Mouse (Mus musculus): ENCODE measurements around the gene Nbea. TPM values are rescaled to one million over a fixed set of nuclear protein-coding genes. Genes with fewer than 3 reads are reported as not detected.

Nbea gene
- total and polyA plus RNA-seq, 2 experiments from 2014 or later: 6.0 to 17.3 TPM

DNA sequence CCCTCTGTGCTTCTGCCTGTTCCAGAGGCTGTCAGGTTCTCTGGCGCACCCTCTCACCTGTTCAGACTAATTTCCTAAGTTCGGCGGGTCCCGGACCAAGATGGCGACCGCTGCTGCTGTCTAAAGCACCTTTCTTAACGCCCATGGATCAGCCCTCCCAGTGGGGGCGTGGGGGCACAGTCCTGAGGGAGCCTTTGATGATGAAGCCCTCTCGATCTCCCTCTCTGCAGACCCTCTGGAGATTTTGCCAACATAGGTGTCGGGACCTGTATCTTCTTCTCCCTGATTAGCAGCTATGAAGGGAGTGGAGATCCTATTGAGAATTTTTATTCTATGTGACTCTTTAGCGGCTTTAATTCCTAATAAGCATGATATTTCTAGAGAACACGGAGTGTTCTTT is 573.3 kb downstream of the Nbea start:
- H3K4me1 ChIP-seq (ENCODE audit: control insufficient read depth, insufficient read depth): no peaks in the 10 kb centered on the region
- 87% methylated on average over 11 of the region's 12 CpGs for WGBS
- no peak for TF ChIP-seq EP300 (IDR thresholded peaks at IDR 0.05; ENCODE audit: low read depth)
- TF ChIP-seq CTCF (IDR thresholded peaks at IDR 0.05; ENCODE audit: low read depth): no peak
- H3K9ac ChIP-seq (replicated peaks; ENCODE audit: low read depth, low read length): no peak overlapping the region
- DNase-seq (ENCODE audit: low spot score) (no peak), ATAC-seq (ENCODE audit: insufficient read depth, low read depth) (no peak)
- no peaks in the 10 kb centered on the region for H3K9me3 ChIP-seq (replicated peaks; ENCODE audit: control insufficient read depth, low read length)
- H3K4me2 ChIP-seq (ENCODE audit: low read depth, low read length): no peak overlapping the region
- H3K4me3 ChIP-seq (ENCODE audit: low read depth, low read length): no peak overlapping the region
- no peaks in the 10 kb centered on the region for H3K36me3 ChIP-seq (replicated peaks; ENCODE audit: control insufficient read depth, insufficient read depth, low read length)
- H3K27ac ChIP-seq (ENCODE audit: low read depth): no peak overlapping the region
- no peaks in the 10 kb centered on the region for H3K27me3 ChIP-seq (ENCODE audit: control insufficient read depth, insufficient read depth, low read length)

DNA sequence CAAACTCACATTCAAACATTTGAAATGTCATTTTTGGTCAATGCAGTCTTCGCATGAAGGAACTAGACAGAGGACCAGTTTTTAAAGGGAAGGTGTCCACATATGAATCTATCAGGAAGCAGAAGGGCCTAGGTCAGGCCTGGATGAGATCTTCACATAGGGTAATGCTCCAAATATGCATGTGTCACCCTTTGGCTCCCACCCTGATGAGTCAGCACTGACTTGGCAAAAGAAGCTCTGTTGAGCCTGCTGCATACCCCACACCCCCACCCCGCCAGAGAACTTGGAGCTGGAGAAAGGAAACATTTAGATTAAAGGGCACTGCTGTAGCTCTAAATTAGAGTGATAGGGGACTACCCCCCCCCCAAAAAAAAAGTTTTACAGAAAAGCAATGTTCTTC is 583.2 kb downstream of the Nbea start:
- peak; percentile 82 for ATAC-seq (ENCODE audit: insufficient read depth, low read depth)
- Histone ChIP-seq H3K9me3 (replicated peaks; ENCODE audit: control insufficient read depth, low read length) (no peaks in the 10 kb centered on the region), H3K4me2 (ENCODE audit: low read depth, low read length) (no peak overlapping the region), H3K9ac (replicated peaks; ENCODE audit: low read depth, low read length) (no peak overlapping the region), H3K27ac (ENCODE audit: low read depth) (no peak overlapping the region), H3K4me3 (ENCODE audit: low read depth, low read length) (no peak overlapping the region), H3K36me3 (replicated peaks; ENCODE audit: control insufficient read depth, insufficient read depth, low read length) (no peaks in the 10 kb centered on the region), H3K27me3 (ENCODE audit: control insufficient read depth, insufficient read depth, low read length) (no peaks in the 10 kb centered on the region), H3K4me1 (ENCODE audit: control insufficient read depth, insufficient read depth) (no peaks in the 10 kb centered on the region)
- TF ChIP-seq EP300 (IDR thresholded peaks at IDR 0.05; ENCODE audit: low read depth): no peak
- no peak for TF ChIP-seq CTCF (IDR thresholded peaks at IDR 0.05; ENCODE audit: low read depth)
- DNase-seq (ENCODE audit: low spot score): peak; percentile 53
- WGBS: 52% methylated on average over 2 of the region's 2 CpGs

DNA sequence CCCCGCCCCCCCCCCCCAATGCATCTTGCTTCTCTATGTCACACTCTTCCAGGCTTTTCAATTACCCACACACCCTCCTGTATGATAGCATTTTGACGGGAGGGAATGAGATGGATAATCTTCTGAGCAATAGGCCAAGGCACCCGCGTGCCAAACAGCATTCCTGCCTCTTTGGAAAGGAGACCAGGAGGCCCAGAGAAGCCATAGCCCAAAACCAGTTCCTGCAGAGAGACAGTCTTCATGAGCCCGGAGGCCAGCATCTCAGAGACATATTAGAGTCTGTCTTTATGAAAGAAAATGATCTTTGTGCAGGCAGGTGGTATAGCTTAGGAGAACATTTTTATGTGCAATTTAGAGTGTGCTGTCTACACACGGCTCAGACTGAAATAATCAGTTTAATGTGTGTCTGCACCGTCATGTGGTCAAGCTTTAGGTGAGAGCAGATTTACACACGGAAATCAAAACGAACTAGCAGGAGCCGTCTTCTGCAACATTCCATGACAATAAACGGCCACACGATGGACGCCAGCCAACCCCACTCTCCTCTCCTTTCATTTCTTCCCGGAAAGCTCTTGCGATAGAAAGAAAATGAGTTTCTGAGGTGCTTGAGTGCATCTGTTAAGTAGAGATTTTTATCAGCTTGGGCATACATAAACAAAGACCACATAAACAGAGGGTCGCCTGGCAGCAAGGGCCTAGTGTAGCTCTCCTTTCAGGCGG is 584.0 kb downstream of the Nbea start:
- H3K36me3 ChIP-seq (replicated peaks; ENCODE audit: control insufficient read depth, insufficient read depth, low read length): no peaks in the 10 kb centered on the region
- TF ChIP-seq EP300 (IDR thresholded peaks at IDR 0.05; ENCODE audit: low read depth) (no peak), CTCF (IDR thresholded peaks at IDR 0.05; ENCODE audit: low read depth) (no peak)
- DNase-seq (ENCODE audit: low spot score) (no peak), ATAC-seq (ENCODE audit: insufficient read depth, low read depth) (no peak)
- H3K27ac ChIP-seq (ENCODE audit: low read depth): 0 out of 2 replicates have a peak overlapping the region, but pooled peaks have one; percentile 30
- H3K9ac ChIP-seq (replicated peaks; ENCODE audit: low read depth, low read length): no peak overlapping the region
- no peaks in the 10 kb centered on the region for H3K27me3 ChIP-seq (ENCODE audit: control insufficient read depth, insufficient read depth, low read length)
- no peaks in the 10 kb centered on the region for H3K9me3 ChIP-seq (replicated peaks; ENCODE audit: control insufficient read depth, low read length)
- H3K4me3 ChIP-seq (ENCODE audit: low read depth, low read length): no peak overlapping the region
- WGBS: 58% methylated on average over 17 of the region's 17 CpGs
- no peaks in the 10 kb centered on the region for H3K4me1 ChIP-seq (ENCODE audit: control insufficient read depth, insufficient read depth)
- H3K4me2 ChIP-seq (ENCODE audit: low read depth, low read length): no peak overlapping the region

DNA sequence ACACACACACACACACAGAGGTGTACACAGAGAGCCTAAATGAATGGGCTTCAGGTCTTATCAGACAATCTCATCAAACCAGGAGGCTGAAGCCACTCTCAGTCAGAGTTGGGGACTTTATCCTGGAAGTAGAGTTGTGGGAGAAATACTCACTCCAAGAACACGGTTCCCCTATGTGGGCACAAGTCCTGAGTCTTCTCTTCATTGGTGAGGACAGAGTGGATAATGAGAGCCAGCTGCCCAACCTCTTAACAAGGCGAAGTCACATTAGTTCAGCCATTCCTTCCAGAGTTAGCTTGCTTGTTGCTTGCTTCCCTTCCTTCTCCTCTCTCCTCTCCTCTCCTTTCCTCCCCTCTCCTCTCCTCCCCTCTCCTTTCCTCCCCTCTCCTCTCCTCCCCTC is 584.8 kb downstream of the Nbea start:
- H3K27me3 ChIP-seq (ENCODE audit: control insufficient read depth, insufficient read depth, low read length): no peaks in the 10 kb centered on the region
- no peak overlapping the region for H3K27ac ChIP-seq (ENCODE audit: low read depth)
- ATAC-seq (ENCODE audit: insufficient read depth, low read depth) (no peak), DNase-seq (ENCODE audit: low spot score) (no peak)
- no peak overlapping the region for H3K9ac ChIP-seq (replicated peaks; ENCODE audit: low read depth, low read length)
- no peak for TF ChIP-seq EP300 (IDR thresholded peaks at IDR 0.05; ENCODE audit: low read depth)
- TF ChIP-seq CTCF (IDR thresholded peaks at IDR 0.05; ENCODE audit: low read depth): no peak
- no peaks in the 10 kb centered on the region for H3K4me1 ChIP-seq (ENCODE audit: control insufficient read depth, insufficient read depth)
- 78% methylated on average over 2 of the region's 2 CpGs for WGBS
- H3K9me3 ChIP-seq (replicated peaks; ENCODE audit: control insufficient read depth, low read length): no peaks in the 10 kb centered on the region
- H3K4me3 ChIP-seq (ENCODE audit: low read depth, low read length): no peak overlapping the region
- no peaks in the 10 kb centered on the region for H3K36me3 ChIP-seq (replicated peaks; ENCODE audit: control insufficient read depth, insufficient read depth, low read length)
- no peak overlapping the region for H3K4me2 ChIP-seq (ENCODE audit: low read depth, low read length)

DNA sequence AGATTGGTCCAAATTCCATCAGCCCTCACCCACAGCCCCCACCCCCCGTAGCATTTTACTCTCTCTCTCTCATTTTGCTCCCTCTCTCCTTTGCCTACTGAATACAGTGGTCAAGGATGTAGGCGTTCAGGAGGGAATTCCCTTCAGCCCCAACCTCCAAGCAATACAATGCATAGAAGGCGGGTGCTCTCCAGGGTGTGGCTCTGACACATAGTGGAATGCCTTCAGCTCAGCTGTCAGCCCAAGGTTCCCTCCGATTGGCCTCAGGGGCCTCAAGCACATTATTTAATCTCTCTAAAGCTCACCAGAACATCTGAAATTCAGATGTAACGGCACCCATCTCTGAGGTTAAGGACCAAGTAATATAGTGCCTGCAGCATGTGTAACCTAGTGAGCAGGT is 590.2 kb downstream of the Nbea start:
- ATAC-seq (ENCODE audit: insufficient read depth, low read depth): no peak
- no peaks in the 10 kb centered on the region for H3K9me3 ChIP-seq (replicated peaks; ENCODE audit: control insufficient read depth, low read length)
- no peaks in the 10 kb centered on the region for H3K36me3 ChIP-seq (replicated peaks; ENCODE audit: control insufficient read depth, insufficient read depth, low read length)
- no peaks in the 10 kb centered on the region for H3K4me1 ChIP-seq (ENCODE audit: control insufficient read depth, insufficient read depth)
- no peak overlapping the region for H3K4me3 ChIP-seq (ENCODE audit: low read depth, low read length)
- TF ChIP-seq EP300 (IDR thresholded peaks at IDR 0.05; ENCODE audit: low read depth) (no peak), CTCF (IDR thresholded peaks at IDR 0.05; ENCODE audit: low read depth) (no peak)
- no peak overlapping the region for H3K4me2 ChIP-seq (ENCODE audit: low read depth, low read length)
- no peak overlapping the region for H3K9ac ChIP-seq (replicated peaks; ENCODE audit: low read depth, low read length)
- WGBS: 66% methylated on average over 5 of the region's 5 CpGs
- H3K27ac ChIP-seq (ENCODE audit: low read depth): no peak overlapping the region
- no peaks in the 10 kb centered on the region for H3K27me3 ChIP-seq (ENCODE audit: control insufficient read depth, insufficient read depth, low read length)
- DNase-seq (ENCODE audit: low spot score): no peak

DNA sequence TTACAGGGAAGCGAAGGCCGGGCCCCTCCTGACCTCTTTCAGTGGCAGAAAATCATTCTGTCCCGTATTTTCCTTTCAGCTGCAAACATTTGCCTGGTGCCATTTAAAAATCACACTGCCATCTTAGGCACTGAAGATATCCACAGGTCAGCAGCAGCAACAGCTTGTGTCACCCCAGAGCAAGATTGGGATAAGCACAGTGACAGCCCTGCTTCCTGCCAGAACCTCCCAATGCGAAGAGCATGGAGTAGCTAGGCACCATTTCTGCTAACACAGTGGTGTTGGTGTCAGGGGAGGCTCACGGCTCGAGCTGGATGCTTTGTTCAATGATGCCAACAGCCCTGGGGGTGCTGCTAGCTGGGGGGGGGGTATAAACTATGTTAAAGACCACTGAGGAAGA is 592.8 kb downstream of the Nbea start:
- Histone ChIP-seq H3K27ac (ENCODE audit: low read depth) (no peak overlapping the region), H3K9ac (replicated peaks; ENCODE audit: low read depth, low read length) (no peak overlapping the region), H3K9me3 (replicated peaks; ENCODE audit: control insufficient read depth, low read length) (no peaks in the 10 kb centered on the region), H3K27me3 (ENCODE audit: control insufficient read depth, insufficient read depth, low read length) (no peaks in the 10 kb centered on the region), H3K4me1 (ENCODE audit: control insufficient read depth, insufficient read depth) (no peaks in the 10 kb centered on the region), H3K4me2 (ENCODE audit: low read depth, low read length) (no peak overlapping the region), H3K36me3 (replicated peaks; ENCODE audit: control insufficient read depth, insufficient read depth, low read length) (no peaks in the 10 kb centered on the region), H3K4me3 (ENCODE audit: low read depth, low read length) (no peak overlapping the region)
- 71% methylated on average over 6 of the region's 6 CpGs for WGBS
- DNase-seq (ENCODE audit: low spot score) (no peak), ATAC-seq (ENCODE audit: insufficient read depth, low read depth) (no peak)
- TF ChIP-seq EP300 (IDR thresholded peaks at IDR 0.05; ENCODE audit: low read depth) (no peak), CTCF (IDR thresholded peaks at IDR 0.05; ENCODE audit: low read depth) (no peak)

All from heart, postnatal 0 days (tissue).